Mouse (Mus musculus) bone marrow, adult 2 months (tissue): ENCODE results near the gene Gabbr2. TPM values are rescaled to one million over a fixed set of nuclear protein-coding genes. Genes with fewer than 3 reads are reported as not detected.

Source experiments
- H3K27ac ChIP-seq: fragments of 200-500 bp; 2 replicates; pipeline ENCODE4 v1.5.1; 2012; ENCODE audit warnings: low read depth, mild to moderate bottlenecking, control low read depth, inconsistent platforms, low read length; ENCODE audit not compliant: control insufficient read depth, poor library complexity, insufficient read depth
- H3K4me1 ChIP-seq: fragments of 200-500 bp; 2 replicates; pipeline ENCODE4 v1.6.1; 2011; ENCODE audit warnings: low read length; ENCODE audit not compliant: control insufficient read depth, insufficient read depth
- H3K4me3 ChIP-seq: fragments of 200-500 bp; replicated peaks from 2 replicates; pipeline ENCODE3; 2011; ENCODE audit warnings: mild to moderate bottlenecking, low read depth, low read length, control low read depth; ENCODE audit not compliant: control insufficient read depth
- CTCF ChIP-seq: fragments of 200-500 bp; IDR thresholded peaks from 2 replicates; pipeline ENCODE4 v1.5.1; 2011; ENCODE audit warnings: low read length, control low read depth; ENCODE audit not compliant: control insufficient read depth, insufficient read depth
- POLR2A ChIP-seq: fragments of 200-500 bp; IDR thresholded peaks from 2 replicates; pipeline ENCODE4 v1.6.1; 2011; ENCODE audit warnings: low read depth, mild to moderate bottlenecking, control low read depth, low read length, borderline replicate concordance; ENCODE audit not compliant: control insufficient read depth
- WGBS: fragments of 180-500 bp; shearing (Covaris S2); methylation state at CpG from one replicate; pipeline ENCODE4 v1.1.7; 2018; 5-methylcytosine and 5-hydroxymethylcytosine counted together
- polyA plus RNA-seq: library from polyadenylated mRNA; stranded (reverse); fragments of >200 nt; gene quantifications from 2 replicates; pipeline ENCODE4 v1.2.4, GENCODE M21; 2011; ENCODE audit warnings: low replicate concordance; ENCODE audit not compliant: missing spikeins, insufficient read depth, insufficient read length

The Gabbr2 gene
- polyA plus RNA-seq, 1 experiment = 1.1 TPM

- TF ChIP-seq CTCF (no peak), POLR2A (peak; percentile 26; the same call in 1 of the 2 replicates)
- H3K4me1 ChIP-seq = no peaks in the 10 kb centered on the region
- WGBS = 32% methylated on average over 34 of the region's 34 CpGs
- no peak overlapping the region for H3K27ac ChIP-seq
- H3K4me3 ChIP-seq = no peak overlapping the region
These were observed 327.3 kb downstream of the Gabbr2 start for GRCm38 (mm10) chr4:46664123-46665009.

- Histone ChIP-seq H3K27ac (no peak overlapping the region), H3K4me3 (no peak overlapping the region), H3K4me1 (no peaks in the 10 kb centered on the region)
- TF ChIP-seq POLR2A (no peak), CTCF (no peak)
- 78% methylated on average over 9 of the region's 9 CpGs for WGBS
These were observed 330.2 kb downstream of the Gabbr2 start for GRCm38 (mm10) chr4:46661433-46661832.

GRCm38 (mm10) chr4:46658946-46659345, 332.7 kb downstream of the Gabbr2 start:
- Histone ChIP-seq H3K4me3 (no peak overlapping the region), H3K27ac (no peak overlapping the region), H3K4me1 (no peaks in the 10 kb centered on the region)
- WGBS = 81% methylated on average over 5 of the region's 5 CpGs
- TF ChIP-seq POLR2A (no peak), CTCF (no peak)

- H3K27ac ChIP-seq = no peak overlapping the region
- TF ChIP-seq CTCF = peak; percentile 36
- TF ChIP-seq POLR2A = no peak
- 7% methylated on average over 5 of the region's 5 CpGs for WGBS
- no peak overlapping the region for H3K4me3 ChIP-seq
- H3K4me1 ChIP-seq = no peaks in the 10 kb centered on the region
These were observed 334.6 kb downstream of the Gabbr2 start for GRCm38 (mm10) chr4:46657116-46657515.

- H3K4me1 ChIP-seq = no peaks in the 10 kb centered on the region
- WGBS = 69% methylated on average over 2 of the region's 2 CpGs
- TF ChIP-seq POLR2A (no peak), CTCF (no peak)
These were observed 335.7 kb downstream of the Gabbr2 start for GRCm38 (mm10) chr4:46655956-46656355.

GRCm38 (mm10) chr4:46655298-46655697, 336.4 kb downstream of the Gabbr2 start:
- TF ChIP-seq POLR2A (no peak), CTCF (no peak)
- no peak overlapping the region for H3K27ac ChIP-seq
- no peaks in the 10 kb centered on the region for H3K4me1 ChIP-seq
- WGBS = 57% methylated on average over 1 of the region's 1 CpGs
- H3K4me3 ChIP-seq = no peak overlapping the region

More at GRCm38 (mm10) chr4:46655956-46656355, 335.7 kb downstream of the Gabbr2 start:
- H3K4me3 ChIP-seq = no peak overlapping the region
- no peak overlapping the region for H3K27ac ChIP-seq

- WGBS = under 1% methylated on average over 69 of the region's 69 CpGs
- TF ChIP-seq CTCF (peak; percentile 44; the same call in 1 of the 2 replicates), POLR2A (peak; percentile 54; the same call in 1 of the 2 replicates)
- H3K4me3 ChIP-seq = peak within 1 kb of the TSS; percentile 98
- H3K4me1 ChIP-seq = peaks cover 2% of the 10 kb centered on the region; the same call in 1 of the 2 replicates
- peak within 1 kb of the TSS; percentile 97 for H3K27ac ChIP-seq
These were observed 341.5 kb downstream of the Gabbr2 start, which contains the start of gene Tbc1d2 for GRCm38 (mm10) chr4:46650086-46650753. TSS of gene Tbc1d2 (minus strand) at chr4:46650209.

GRCm38 (mm10) chr4:46649161-46649560, 342.5 kb downstream of the Gabbr2 start:
- Histone ChIP-seq H3K4me3 (peak overlapping the region; percentile 98), H3K27ac (peak overlapping the region; percentile 97; the same call in 1 of the 2 replicates), H3K4me1 (peaks cover 5% of the 10 kb centered on the region; the same call in 1 of the 2 replicates)
- WGBS = 38% methylated on average over 4 of the region's 4 CpGs
- TF ChIP-seq CTCF (no peak), POLR2A (no peak)
